Mouse (Mus musculus) cerebellum, adult 9-11 months (tissue): ENCODE measurements around the gene Rab11fip5.

Experiments
- DNase-seq: peaks from one replicate; pipeline ENCODE4 v3.0.0; 2022

Gene Rab11fip5

DNA sequence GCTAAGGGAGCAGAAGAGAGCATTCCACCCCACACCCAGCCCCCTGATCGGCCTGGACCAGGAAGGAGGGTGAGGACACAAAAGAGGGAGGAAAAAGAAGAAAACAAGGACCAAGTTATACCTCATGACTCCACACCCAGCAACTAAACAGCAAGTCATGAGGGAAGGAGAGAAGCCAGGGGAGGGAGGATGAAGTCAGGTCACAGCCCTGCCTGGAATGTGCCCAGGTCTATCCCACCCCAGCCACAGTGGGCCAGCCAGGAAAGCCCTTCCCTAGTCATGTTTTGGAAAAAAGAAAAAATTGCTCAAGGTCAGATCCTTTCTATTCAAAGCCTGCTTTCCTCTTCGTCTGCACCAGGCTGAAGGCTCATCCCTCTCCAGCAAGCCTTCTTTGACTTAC is 1.9 kb downstream of the Rab11fip5 start:
- no peak for DNase-seq

- DNase-seq, result no peak
These were observed 2.5 kb downstream of the Rab11fip5 start for GRCm38 (mm10) chr6:85371859-85372405.

DNA sequence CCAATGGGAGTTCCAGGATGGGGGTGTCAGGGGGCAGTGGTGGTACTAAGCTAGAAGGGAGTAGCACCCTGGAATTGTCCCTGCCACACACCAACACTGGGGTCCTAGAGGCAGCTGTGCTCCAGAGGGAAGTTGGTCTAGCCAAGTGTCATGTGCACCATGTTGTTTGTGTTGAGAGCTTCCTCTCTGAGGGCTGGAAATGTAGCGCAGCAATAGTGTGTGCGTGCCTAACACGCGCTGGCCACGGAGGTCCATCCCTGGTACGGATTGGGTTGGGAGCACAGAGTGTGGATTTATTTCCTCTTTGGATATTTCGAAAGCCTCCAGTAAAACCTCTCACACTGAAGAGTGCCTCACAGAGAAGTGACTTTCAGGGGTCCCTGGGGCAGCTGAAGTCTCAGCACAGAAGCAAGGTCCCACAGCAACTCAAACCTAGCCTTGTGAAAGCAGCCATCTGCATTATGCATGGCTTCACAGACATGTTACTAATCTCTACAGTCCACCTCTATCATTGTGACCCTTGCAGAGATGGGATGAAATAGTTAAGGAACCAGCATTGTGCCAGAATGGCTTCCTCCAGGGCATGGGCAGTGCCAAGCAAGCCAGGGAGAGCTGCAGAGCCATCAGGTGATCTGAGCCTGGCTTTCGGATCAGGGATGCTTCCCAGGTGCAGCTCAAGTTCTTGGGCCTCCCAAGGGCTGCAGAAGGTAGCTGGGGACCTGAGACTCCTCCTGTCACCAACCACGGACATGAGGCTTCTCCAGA is 3.6 kb downstream of the Rab11fip5 start:
- DNase-seq, result no peak

DNA sequence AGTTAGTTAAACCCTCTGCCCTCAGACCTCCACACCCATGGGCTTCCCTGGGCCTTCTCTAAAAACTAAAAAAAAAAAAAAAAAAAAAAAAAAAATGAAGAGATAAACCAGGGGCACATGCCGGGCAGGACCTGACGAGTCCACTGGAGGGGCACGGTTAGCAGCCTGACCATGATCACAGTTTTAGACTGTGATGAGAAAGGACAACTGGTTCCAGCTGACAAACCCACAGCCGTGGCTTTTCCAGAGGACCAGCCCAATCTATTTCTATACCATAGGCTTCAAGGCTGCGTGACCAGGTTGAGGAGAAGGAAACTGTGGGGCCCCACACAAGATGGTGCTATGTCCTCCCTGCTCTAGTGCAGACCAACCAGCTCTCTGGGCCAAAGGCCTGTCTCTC is 4.4 kb downstream of the Rab11fip5 start:
- peak; percentile 18 for DNase-seq

GRCm38 (mm10) chr6:85369181-85369860 is 5.1 kb downstream of the Rab11fip5 start:
- peak; percentile 45 for DNase-seq

DNA sequence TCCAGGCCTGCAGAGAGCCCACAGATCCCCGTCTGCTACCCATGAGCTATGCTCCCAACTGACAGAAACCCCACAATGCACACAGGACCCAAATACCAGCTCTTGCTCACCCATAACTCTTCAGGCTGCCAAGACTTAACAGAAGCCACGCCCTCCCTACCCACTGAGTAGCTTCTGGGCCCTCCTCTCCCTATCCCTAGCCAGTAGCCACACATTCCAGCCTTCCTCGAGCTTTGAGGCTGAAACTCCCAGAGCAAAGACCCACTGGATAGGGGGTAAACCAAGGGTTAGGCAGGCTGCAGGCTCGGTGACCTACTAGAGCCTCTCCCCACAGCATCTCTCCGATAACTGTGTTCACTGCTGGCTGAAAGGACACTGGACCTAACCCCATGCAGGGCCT is 5.7 kb downstream of the Rab11fip5 start:
- peak; percentile 30 for DNase-seq

DNA sequence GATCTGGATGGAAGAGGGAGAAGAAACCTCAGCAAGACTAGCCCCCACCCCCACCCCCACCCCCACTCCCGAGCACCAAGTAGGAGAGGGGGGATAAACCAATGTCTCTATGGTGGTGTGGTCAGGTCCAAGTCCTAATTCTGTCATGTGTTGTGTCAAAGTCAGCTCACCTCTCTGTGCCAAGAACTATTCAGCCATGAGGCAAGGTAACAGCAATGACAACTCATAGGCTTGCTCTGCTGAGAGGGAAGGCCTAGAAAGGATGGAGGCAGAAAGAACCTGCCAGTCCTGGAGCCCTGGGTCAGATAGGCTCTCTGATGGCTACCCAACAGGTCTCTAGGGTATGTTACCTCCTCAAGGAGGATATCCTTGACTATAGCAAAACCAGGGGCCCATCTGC is 6.3 kb downstream of the Rab11fip5 start:
- peak; percentile 9 for DNase-seq

GRCm38 (mm10) chr6:85366387-85366786 is 8.0 kb downstream of the Rab11fip5 start:
- no peak for DNase-seq

DNA sequence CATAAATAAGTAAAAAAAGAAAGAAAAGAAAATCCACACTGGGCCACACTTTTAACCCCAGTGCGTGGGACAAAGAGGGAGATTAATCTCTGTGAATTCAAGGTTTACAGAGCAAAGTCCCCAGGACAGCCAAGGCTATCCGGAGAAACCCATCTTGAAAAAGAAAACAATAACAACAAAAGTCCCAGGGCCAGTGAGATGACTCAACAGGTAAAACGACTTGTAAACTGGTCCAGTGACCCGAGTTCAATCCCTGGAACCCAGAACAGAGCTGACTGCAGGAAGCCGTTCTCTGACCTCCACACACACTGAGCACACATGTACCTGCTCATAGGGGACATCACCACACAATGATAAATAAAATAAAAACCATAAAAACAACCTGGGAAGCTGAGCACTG is 10.0 kb downstream of the Rab11fip5 start:
- no peak for DNase-seq

- no peak for DNase-seq
These were observed 10.6 kb downstream of the Rab11fip5 start for GRCm38 (mm10) chr6:85363906-85364260.

DNA sequence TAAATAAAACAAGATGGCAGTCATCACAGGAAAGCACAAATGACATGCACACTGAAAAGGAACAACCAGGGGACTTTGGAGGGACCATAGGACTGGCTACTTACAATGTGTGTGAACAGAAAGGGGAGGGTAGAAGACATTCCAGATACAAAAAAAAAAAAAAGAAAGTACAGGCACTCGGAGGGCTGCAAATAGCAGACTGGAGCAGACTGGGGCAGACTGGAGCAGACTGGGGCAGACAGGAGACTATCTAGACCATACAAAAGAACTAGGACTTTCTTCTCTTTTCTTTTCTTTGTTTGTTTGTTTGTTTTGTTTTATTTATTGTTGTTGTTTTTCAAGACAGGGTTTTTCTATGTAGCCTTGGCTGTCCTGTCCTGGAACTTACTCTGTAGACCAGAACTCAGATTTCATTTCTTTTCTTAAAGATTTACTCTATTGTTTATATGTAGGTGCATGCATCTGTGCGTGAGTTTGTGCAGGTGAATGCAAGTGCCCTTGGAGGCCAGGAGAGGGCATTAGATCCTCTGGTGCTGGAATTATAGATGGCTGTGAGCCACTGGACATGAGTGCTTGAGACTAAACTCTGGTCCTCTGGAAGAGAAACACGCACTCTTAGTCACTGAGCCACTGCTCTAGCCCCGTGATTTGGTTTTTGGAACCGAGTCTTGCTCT is 11.1 kb downstream of the Rab11fip5 start:
- no peak for DNase-seq

- no peak for DNase-seq
These were observed 11.8 kb downstream of the Rab11fip5 start for GRCm38 (mm10) chr6:85362610-85363009.

DNA sequence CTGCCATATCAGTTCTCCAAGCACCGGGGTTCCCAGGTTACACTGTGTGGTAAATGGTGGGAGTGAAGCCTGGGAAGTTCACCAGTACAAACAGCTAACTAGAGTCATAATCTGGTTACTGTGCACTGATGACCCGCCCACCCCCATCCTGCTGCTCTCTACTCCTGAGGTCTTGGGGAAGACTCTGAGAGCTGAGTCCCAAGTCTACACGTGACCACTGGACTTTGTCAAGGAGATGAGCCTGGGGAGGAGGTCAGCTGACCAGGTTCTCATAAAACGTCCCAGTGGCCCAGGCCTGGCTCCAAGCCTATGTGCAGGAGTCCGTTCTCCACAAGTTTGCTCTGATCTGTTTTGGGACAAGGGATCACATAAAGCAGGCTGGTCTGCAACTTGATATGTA is 14.1 kb downstream of the Rab11fip5 start:
- DNase-seq, result no peak

DNA sequence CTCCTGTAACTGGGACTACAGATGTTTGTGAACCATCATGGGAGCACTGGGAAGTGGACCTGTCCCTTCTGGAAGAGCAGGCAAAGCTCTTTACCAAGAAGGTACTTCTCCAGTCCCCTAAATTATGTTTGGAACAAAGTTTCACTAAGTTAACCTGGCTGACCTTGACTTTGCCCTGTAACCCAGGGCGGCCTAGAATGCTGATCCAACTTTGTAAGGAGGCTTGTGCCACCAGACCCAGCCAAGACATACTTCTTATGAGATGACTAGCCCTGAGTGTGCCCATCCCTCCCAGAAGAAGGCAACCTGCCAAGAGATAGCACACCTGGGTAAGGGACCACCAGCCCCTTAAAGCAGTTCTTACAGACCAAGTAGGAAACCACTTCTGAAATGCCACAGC is 15.6 kb downstream of the Rab11fip5 start:
- no peak for DNase-seq

DNA sequence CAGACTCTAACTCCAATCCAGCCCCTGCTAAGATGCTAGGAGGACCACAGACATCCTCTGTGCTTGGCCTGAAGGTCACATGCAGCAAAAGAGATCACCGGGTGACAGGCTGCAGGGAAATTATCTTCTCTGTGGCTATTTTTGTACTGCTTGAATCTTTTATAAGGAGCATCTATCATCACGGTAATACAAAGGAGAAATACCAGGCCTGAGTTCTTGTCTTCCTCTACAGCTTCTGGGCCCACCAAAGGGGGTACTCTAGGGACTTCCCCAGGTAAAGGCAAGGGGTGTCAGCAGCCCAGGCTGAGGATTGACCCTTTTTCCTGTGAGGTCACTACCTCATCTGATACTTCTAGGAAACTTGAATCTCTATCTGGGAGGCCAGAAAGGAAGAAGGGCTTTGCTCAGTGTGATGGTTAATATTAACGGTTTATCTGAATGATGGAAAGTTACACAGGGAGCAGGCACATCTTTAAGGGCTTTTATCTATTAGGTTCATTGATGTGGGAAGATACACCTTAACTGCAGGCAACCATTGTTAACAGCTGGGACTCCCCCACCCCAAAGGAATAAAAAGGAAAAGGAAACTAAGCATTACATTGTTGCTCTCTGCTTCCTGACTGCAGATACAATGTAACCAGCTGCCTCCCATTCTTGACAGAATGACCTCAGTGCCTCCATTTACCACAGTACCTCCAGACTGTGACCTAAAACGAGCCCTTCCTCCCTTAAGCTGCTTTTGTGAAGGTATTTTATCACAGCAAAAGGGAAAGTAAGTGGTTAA is 17.6 kb downstream of the Rab11fip5 start:
- DNase-seq, result no peak

GRCm38 (mm10) chr6:85355753-85356152 is 18.7 kb downstream of the Rab11fip5 start:
- DNase-seq, result no peak

GRCm38 (mm10) chr6:85354709-85355108 is 19.7 kb downstream of the Rab11fip5 start:
- peak; percentile 72 for DNase-seq

DNA sequence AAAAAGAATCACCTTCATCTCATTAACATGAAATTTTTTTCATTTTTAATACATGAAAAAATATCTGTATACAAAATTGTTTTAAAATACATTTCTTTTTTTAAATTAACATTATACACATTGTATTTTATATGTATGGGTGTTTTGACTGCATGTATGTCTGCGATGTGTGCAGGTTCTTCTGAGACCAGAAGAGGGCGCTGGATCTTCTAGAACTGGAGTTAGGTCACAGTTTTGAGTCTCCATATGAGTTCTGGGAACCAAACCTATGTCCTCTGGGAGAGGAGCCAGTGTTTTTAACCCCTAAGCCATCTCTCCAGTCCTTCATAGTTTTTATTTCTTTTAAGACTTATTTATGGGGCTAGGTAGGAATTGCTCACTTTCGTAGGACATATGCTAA is 20.7 kb downstream of the Rab11fip5 start:
- DNase-seq, result no peak

- no peak for DNase-seq
These were observed 24.3 kb downstream of the Rab11fip5 start for GRCm38 (mm10) chr6:85350157-85350556.

DNA sequence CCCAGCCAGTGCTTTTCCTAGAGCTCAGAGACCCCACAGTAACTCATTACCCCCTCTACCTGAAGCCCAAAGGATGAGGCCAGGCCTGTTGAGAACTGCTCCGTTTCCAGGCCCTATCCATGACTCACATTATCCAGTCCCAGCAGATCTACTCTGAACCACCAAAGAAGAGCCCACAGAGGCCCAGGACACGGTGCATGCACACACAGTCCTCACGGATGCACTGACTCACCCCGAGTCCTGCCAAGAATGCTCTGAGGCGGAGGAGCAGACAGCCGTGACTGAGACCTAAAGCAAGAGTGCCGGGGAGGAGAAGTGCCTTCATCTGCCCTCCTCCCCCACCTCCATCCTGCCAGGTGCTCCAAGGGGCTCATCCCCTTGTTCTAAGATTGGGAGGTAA is 25.2 kb downstream of the Rab11fip5 start:
- peak; percentile 41 for DNase-seq

DNA sequence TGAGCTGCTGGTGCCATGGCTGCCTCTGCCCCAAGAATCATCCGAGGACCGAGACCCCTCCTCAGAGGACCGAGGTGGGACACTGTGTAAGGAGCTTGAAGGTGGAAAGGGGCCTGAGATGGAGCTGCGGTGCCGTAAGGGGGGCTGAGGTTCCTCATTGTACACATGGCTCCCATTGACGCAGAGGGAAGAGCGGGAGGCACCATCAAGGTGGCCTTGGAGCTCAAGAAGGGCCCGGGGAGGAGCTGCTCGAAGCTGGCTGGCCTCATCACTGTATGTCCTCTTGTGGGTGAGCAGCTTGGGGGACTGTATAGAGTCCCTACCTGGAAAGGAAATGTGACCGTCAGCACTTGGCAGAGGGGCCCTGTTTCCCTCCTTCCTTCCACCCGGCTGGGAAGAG is 26.3 kb downstream of the Rab11fip5 start:
- no peak for DNase-seq

- peak; percentile 86 for DNase-seq
These were observed 28.3 kb downstream of the Rab11fip5 start for GRCm38 (mm10) chr6:85346028-85346634.

- peak; percentile 65 for DNase-seq
These were observed 29.5 kb downstream of the Rab11fip5 start for GRCm38 (mm10) chr6:85344929-85345328.
